Mouse (Mus musculus) stomach, postnatal 0 days (tissue): ENCODE measurements around the gene Tmprss6.

ENCODE experiments used
- CTCF ChIP-seq: IDR thresholded peaks from 2 replicates; pipeline ENCODE4 v1.5.1; 2016; ENCODE audit warnings: antibody characterized with exemption, low read depth, mild to moderate bottlenecking, moderate library complexity
- EP300 ChIP-seq: optimal IDR thresholded peaks from 2 replicates; pipeline ENCODE3; 2016; ENCODE audit warnings: antibody characterized with exemption

DNA sequence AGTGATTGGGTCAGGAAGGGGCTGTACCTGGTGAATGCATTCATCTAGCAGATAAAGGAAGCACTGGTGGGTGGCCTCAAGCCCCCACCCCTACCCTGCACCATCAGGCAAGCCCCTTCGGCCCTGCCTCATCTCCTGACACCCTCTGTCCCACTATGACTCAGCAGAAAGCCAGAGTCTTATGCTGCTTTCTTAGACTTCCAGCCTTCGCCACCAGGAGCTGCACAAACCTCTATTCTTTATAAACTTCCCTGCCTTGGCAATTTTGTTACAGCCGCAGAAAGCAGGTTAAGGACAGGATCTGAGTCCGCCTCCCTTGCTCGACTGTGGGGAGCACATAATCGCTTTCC lies 18.0 kb downstream of the Tmprss6 start:
- TF ChIP-seq CTCF (0 out of 2 replicates have a peak, but pooled peaks have one; percentile 5), EP300 (no peak)
